Mouse (Mus musculus) cerebellum, postnatal 36 days (tissue): Measurements from ENCODE around the gene Auts2.

Experiments used
- DNase-seq, 2 experiments: peaks; one replicate each; pipeline ENCODE4 v3.0.0; 2021 to 2022; ENCODE audit warnings: mixed read lengths in 2 of 2

Auts2 gene

GRCm38 (mm10) chr5:132073677-132074359 is 469.3 kb downstream of the Auts2 start:
- peak; percentile 62 to 64 for DNase-seq

- no peak for DNase-seq
Observed at GRCm38 (mm10) chr5:132072356-132072755, 470.8 kb downstream of the Auts2 start.

- no peak for DNase-seq
Observed at GRCm38 (mm10) chr5:132067750-132068739, 475.1 kb downstream of the Auts2 start.

GRCm38 (mm10) chr5:132060116-132060515 is 483.0 kb downstream of the Auts2 start:
- no peak for DNase-seq

- DNase-seq = no peak
Observed at GRCm38 (mm10) chr5:132052637-132053036, 490.5 kb downstream of the Auts2 start.

- no peak for DNase-seq
Observed at GRCm38 (mm10) chr5:132039584-132039983, 503.6 kb downstream of the Auts2 start.

GRCm38 (mm10) chr5:132033491-132034350 is 509.4 kb downstream of the Auts2 start:
- DNase-seq = no peak

GRCm38 (mm10) chr5:132030941-132031531 is 512.1 kb downstream of the Auts2 start:
- no peak for DNase-seq

- peak; percentile 36 to 46 for DNase-seq
Observed at GRCm38 (mm10) chr5:132029638-132030037, 513.5 kb downstream of the Auts2 start.

GRCm38 (mm10) chr5:132029038-132029437 is 514.1 kb downstream of the Auts2 start:
- no peak for DNase-seq

- no peak for DNase-seq
Observed at GRCm38 (mm10) chr5:132027859-132028498, 515.2 kb downstream of the Auts2 start.

GRCm38 (mm10) chr5:132013296-132013695 is 529.8 kb downstream of the Auts2 start:
- DNase-seq = no peak

GRCm38 (mm10) chr5:132011795-132012194 is 531.3 kb downstream of the Auts2 start:
- peak; percentile 75 to 77 for DNase-seq

- no peak for DNase-seq
Observed at GRCm38 (mm10) chr5:132008703-132009222, 534.4 kb downstream of the Auts2 start.

- DNase-seq = no peak
Observed at GRCm38 (mm10) chr5:132007907-132008306, 535.2 kb downstream of the Auts2 start.

- DNase-seq = no peak
Observed at GRCm38 (mm10) chr5:131992681-131993211, 550.4 kb downstream of the Auts2 start.

GRCm38 (mm10) chr5:131992268-131992667 is 550.9 kb downstream of the Auts2 start:
- DNase-seq = no peak

- DNase-seq = no peak
Observed at GRCm38 (mm10) chr5:131990532-131990931, 552.6 kb downstream of the Auts2 start.

- DNase-seq = no peak
Observed at GRCm38 (mm10) chr5:131981451-131981850, 561.7 kb downstream of the Auts2 start.

GRCm38 (mm10) chr5:131978939-131979338 is 564.2 kb downstream of the Auts2 start:
- no peak for DNase-seq

GRCm38 (mm10) chr5:131977497-131977896 is 565.6 kb downstream of the Auts2 start:
- DNase-seq = no peak
